Mouse (Mus musculus) olfactory bulb, adult 2 months (tissue): ENCODE data around the gene Paqr8. TPM values are rescaled to one million over a fixed set of nuclear protein-coding genes. Genes with fewer than 3 reads are reported as not detected.

Experiments
- H3K27ac ChIP-seq: fragments of 200-500 bp; 2 replicates; pipeline ENCODE4 v1.5.1; 2012; ENCODE audit warnings: low read depth, low read length; ENCODE audit not compliant: insufficient read depth
- H3K4me1 ChIP-seq: fragments of 200-500 bp; 2 replicates; pipeline ENCODE4 v1.6.1; 2012; ENCODE audit warnings: low read length; ENCODE audit not compliant: control insufficient read depth, insufficient read depth
- H3K4me3 ChIP-seq: fragments of 200-500 bp; 2 replicates; pipeline ENCODE4 v1.5.1; 2012; ENCODE audit warnings: mild to moderate bottlenecking, low read depth, low read length, moderate library complexity; ENCODE audit not compliant: insufficient read depth
- CTCF ChIP-seq: fragments of 200-500 bp; IDR thresholded peaks from 2 replicates; pipeline ENCODE4 v1.5.1; 2012; ENCODE audit warnings: low read depth, mild to moderate bottlenecking, low read length, moderate library complexity; ENCODE audit not compliant: insufficient read depth
- POLR2A ChIP-seq: fragments of 200-500 bp; IDR thresholded peaks from 2 replicates; pipeline ENCODE4 v1.6.1; 2012; ENCODE audit warnings: mild to moderate bottlenecking, low read depth, low read length, moderate library complexity; ENCODE audit not compliant: insufficient read depth
- WGBS: fragments of 180-500 bp; shearing (Covaris S2); methylation state at CpG from one replicate; pipeline ENCODE4 v1.1.7; 2018; 5-methylcytosine and 5-hydroxymethylcytosine counted together
- polyA plus RNA-seq: library from polyadenylated mRNA; stranded (reverse); fragments of >200 nt; gene quantifications from 2 replicates; pipeline ENCODE4 v1.2.4, GENCODE M21; 2012; ENCODE audit warnings: low replicate concordance; ENCODE audit not compliant: missing spikeins, insufficient read depth, insufficient read length

Paqr8 gene
- polyA plus RNA-seq, 1 experiment: not detected

DNA sequence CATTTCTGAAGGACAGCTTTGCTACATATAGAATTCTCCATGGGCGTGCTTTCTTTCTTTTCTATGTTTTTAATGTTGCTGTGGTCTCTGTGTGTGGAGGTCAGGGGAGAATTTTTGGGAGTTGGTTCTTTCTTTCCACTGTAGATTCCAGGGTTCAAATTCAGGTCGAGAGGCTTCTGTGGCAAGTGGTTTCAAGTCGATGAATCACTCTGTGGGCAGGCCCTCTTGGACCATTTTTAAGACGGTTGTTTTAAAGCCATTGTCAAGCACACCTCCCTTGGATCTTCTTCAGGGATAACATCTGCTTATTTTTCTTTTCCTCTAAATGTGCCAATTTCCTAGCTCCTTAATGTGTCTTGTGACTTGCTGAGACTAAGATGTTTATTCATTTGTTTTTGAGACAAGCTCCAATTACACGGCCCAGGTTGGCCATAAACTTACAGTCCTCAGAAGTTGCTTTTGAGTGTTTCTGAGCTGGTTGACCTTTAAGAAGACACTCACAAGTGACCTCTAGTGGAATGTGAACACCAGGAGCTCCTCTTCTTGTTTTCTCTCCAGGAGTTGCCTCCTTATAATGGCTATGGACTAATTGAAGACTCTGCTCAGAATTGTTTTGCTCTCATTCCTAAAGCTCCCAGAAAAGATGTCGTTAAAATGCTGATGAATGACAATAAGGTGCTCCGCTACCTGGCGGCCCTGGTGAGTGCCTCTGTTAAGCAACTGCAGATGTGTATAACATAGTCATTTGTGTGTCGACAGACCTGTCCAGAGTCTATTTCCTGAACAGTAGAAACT lies 84.1 kb downstream of the Paqr8 start:
- 72% methylated on average over 9 of the region's 9 CpGs for WGBS
- Histone ChIP-seq H3K27ac (no peak overlapping the region), H3K4me3 (no peak overlapping the region), H3K4me1 (no peaks in the 10 kb centered on the region)
- TF ChIP-seq CTCF (no peak), POLR2A (no peak)

- H3K4me3 ChIP-seq: no peak overlapping the region
- no peaks in the 10 kb centered on the region for H3K4me1 ChIP-seq
- H3K27ac ChIP-seq: no peak overlapping the region
- TF ChIP-seq CTCF (no peak), POLR2A (no peak)
- WGBS: 76% methylated on average over 1 of the region's 1 CpGs
These were observed 90.1 kb downstream of the Paqr8 start for GRCm38 (mm10) chr1:20980553-20980952.

DNA sequence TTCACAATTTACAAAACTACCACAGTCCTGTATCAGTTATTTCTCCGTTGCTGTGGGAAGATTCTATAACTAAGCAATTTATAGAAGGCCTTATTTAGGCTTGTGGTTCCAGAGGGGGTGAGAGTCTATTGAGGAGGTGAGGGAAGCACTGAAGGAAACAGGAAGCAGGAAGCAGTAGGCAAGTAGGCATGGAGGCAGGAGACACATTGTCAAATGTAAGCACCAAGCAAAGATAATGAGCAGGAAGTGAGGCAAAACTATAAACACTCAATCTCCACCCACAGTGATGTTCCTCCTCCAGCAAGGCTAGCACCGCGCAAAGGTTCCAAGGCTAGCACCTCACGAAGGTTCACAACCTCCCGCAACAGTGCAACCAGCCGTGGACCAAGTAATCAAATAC lies 91.4 kb downstream of the Paqr8 start:
- TF ChIP-seq POLR2A (no peak), CTCF (no peak)
- WGBS: 90% methylated on average over 6 of the region's 6 CpGs
- Histone ChIP-seq H3K27ac (no peak overlapping the region), H3K4me3 (no peak overlapping the region), H3K4me1 (no peaks in the 10 kb centered on the region)

DNA sequence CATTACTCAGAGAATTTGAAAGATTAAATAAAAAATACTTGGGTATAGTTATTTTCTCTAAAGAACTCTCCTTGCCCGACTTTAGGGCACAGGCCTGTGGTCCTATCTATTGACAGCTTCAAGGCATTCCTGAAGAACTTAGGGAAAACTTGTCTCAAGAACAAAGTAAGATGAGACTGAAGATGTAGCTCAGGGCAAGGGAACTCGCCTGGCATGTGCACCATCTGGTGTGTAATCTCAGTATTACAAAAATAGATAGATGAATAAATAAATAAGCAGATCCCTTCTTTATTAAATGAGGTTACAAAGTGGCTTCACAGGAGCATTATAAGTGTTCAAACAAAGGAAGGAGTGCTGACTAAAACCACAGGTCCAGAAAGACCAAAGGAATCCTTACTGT lies 93.7 kb downstream of the Paqr8 start:
- Histone ChIP-seq H3K4me1 (no peaks in the 10 kb centered on the region), H3K27ac (no peak overlapping the region), H3K4me3 (no peak overlapping the region)
- TF ChIP-seq POLR2A: no peak
- no peak for TF ChIP-seq CTCF
- WGBS: 55% methylated on average over 2 of the region's 2 CpGs

GRCm38 (mm10) chr1:20984582-20984981 lies 94.2 kb downstream of the Paqr8 start:
- Histone ChIP-seq H3K27ac (no peak overlapping the region), H3K4me3 (no peak overlapping the region), H3K4me1 (no peaks in the 10 kb centered on the region)
- TF ChIP-seq POLR2A (no peak), CTCF (no peak)
- WGBS: 41% methylated on average over 4 of the region's 4 CpGs

DNA sequence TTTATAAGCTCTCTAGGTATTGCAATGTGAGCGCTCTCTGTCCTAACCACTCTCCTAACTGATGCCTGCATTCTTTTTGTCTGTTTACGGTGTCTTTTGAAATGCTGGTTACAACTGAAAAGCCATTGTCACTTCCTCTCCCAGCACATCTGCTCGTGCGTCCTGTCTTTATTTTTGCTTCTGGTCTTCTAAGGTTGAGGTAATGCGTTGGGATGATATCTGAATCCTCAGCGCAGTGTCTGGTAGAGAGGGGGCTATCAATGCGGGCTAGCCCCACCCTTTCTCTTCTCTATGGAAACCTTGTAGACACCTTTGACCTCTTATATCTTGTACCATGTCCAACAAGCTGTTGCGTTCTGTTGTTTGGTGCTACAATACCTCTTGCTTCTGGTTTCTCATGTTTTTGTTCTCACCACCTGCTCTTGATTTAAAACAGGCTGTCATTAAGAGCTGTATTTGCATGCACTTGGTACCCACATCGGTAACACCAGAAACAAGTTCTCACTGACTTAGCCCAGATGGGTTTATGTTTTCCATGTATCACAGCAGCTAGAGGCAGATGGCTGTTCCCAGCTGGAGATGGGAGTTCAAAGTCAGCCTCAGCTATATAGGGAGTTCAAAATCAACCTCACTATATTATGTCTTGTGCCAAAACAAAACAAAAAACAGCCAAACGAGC lies 96.1 kb downstream of the Paqr8 start:
- 73% methylated on average over 10 of the region's 10 CpGs for WGBS
- no peak for TF ChIP-seq CTCF
- TF ChIP-seq POLR2A: no peak
- H3K4me1 ChIP-seq: no peaks in the 10 kb centered on the region
- no peak overlapping the region for H3K4me3 ChIP-seq
- no peak overlapping the region for H3K27ac ChIP-seq

Other genes with a start within 250 kb of the Paqr8 start
- not detected in 2 replicates for gene Il17a, start 159.7 kb upstream of the Paqr8 start, polyA plus RNA-seq
- not detected in 2 replicates for gene Il17f, start 100.0 kb upstream of the Paqr8 start, polyA plus RNA-seq
- not detected in 2 replicates for gene Mcm3, start 70.3 kb upstream of the Paqr8 start, polyA plus RNA-seq
- not detected in 2 replicates for gene Efhc1, start 61.0 kb downstream of the Paqr8 start, polyA plus RNA-seq
- gene Tram2, start 188.6 kb downstream of the Paqr8 start, polyA plus RNA-seq: not detected in 2 replicates